ENCODE assay signal across 27 mouse cellular contexts in genomic region chr7:66257232-66257631, GRCm38 (mm10).
DNase-seq lines count a peak whose midpoint lies in the region; ATAC-seq and TF ChIP-seq lines count a peak whose summit lies in the region.
"Had no signal": no experiment of that assay in that cellular context is flagged by ENCODE, and none has a peak within 500 bp of the region (broad histone marks: within the 10 kb centered on the region; RNA-seq: fewer than 3 reads in every experiment).

No protein-coding gene starts in this region.

- 87% methylated on average over 5 of the region's 5 CpGs for WGBS in midbrain, embryonic 11.5 days
- WGBS in midbrain, embryonic 15.5 days, result 91% methylated on average over 5 of the region's 5 CpGs
- 63% methylated on average over 5 of the region's 5 CpGs for WGBS in lung, postnatal 0 days

- no peak overlapping the region for H3K27ac ChIP-seq in gastrocnemius, adult 2 months
- no peak overlapping the region for H3K27ac ChIP-seq in midbrain, embryonic 11.5 days (ENCODE audit: low read depth, low read length)
- no peak overlapping the region for H3K27ac ChIP-seq in midbrain, embryonic 15.5 days
- peak overlapping the region; percentile 38; the same call in 1 of the 2 replicates for H3K27ac ChIP-seq in lung, postnatal 0 days (ENCODE audit: low read length)
- H3K27ac ChIP-seq: embryonic facial prominence, embryonic 10.5 days; forebrain, embryonic 12.5 days; heart, embryonic 13.5 days; limb, embryonic 12.5 days; liver, embryonic 15.5 days; neural tube, embryonic 15.5 days had no signal

- DNase-seq in gastrocnemius, adult 2 months, result peak; percentile 9
- DNase-seq in gastrocnemius, adult 18-20 months (ENCODE audit: low spot score), result no peak
- DNase-seq in kidney, postnatal 14 days, result peak; percentile 33
- DNase-seq in kidney, postnatal 10 days, result no peak
- peak; percentile 74 for DNase-seq in midbrain, embryonic 11.5 days (ENCODE audit: low spot score, missing footprints)
- peak; percentile 74 for DNase-seq in lung, postnatal 0 days (ENCODE audit: low spot score)
- DNase-seq in layer of hippocampus, postnatal 25 days (ENCODE audit: extremely low spot score in 1 of 2, low spot score in 1 of 2), result no peak
- DNase-seq: adrenal gland, postnatal 10 days; cerebellum, adult 9-10 months; heart, postnatal 36 days; kidney, postnatal 4 days; layer of hippocampus, adult 9-11 months; right cerebral cortex, postnatal 25 days; thymus, postnatal 14 days had no signal

- no peak overlapping the region for H3K4me3 ChIP-seq in gastrocnemius, adult 2 months
- H3K4me3 ChIP-seq in midbrain, embryonic 11.5 days (ENCODE audit: low read depth, low read length), result no peak overlapping the region
- H3K4me3 ChIP-seq in midbrain, embryonic 15.5 days, result no peak overlapping the region
- H3K4me3 ChIP-seq in lung, postnatal 0 days (ENCODE audit: low read depth, low read length), result no peak overlapping the region
- H3K4me3 ChIP-seq: embryonic facial prominence, embryonic 10.5 days; forebrain, embryonic 12.5 days; heart, embryonic 13.5 days; limb, embryonic 12.5 days; liver, embryonic 15.5 days; megakaryocyte, embryonic 14.5 days; neural tube, embryonic 15.5 days had no signal

- TF ChIP-seq CTCF in gastrocnemius, adult 2 months (IDR thresholded peaks at IDR 0.05), result no peak
- no peak for TF ChIP-seq CTCF in lung, postnatal 0 days (IDR thresholded peaks at IDR 0.05)

- no peaks in the 10 kb centered on the region for H3K9me3 ChIP-seq in midbrain, embryonic 11.5 days (ENCODE audit: control insufficient read depth, low read length)
- no peaks in the 10 kb centered on the region for H3K9me3 ChIP-seq in midbrain, embryonic 15.5 days
- no peaks in the 10 kb centered on the region for H3K9me3 ChIP-seq in lung, postnatal 0 days (ENCODE audit: low read length)
- H3K9me3 ChIP-seq: embryonic facial prominence, embryonic 10.5 days; forebrain, embryonic 12.5 days; heart, embryonic 13.5 days; limb, embryonic 12.5 days; liver, embryonic 15.5 days; megakaryocyte, embryonic 14.5 days; neural tube, embryonic 15.5 days had no signal

- no peaks in the 10 kb centered on the region for H3K36me3 ChIP-seq in midbrain, embryonic 11.5 days (ENCODE audit: control insufficient read depth, insufficient read depth, low read length)
- H3K36me3 ChIP-seq in midbrain, embryonic 15.5 days (replicated peaks), result no peaks in the 10 kb centered on the region
- H3K36me3 ChIP-seq in lung, postnatal 0 days (ENCODE audit: insufficient read depth, low read length), result peaks cover 14% of the 10 kb centered on the region; the same call in 1 of the 2 replicates
- H3K36me3 ChIP-seq: forebrain, embryonic 12.5 days; neural tube, embryonic 15.5 days had no signal

- intact Hi-C loops in gastrocnemius, adult 2 months (cut with DNase I), result no loop called here

- H3K4me1 ChIP-seq in midbrain, embryonic 11.5 days (ENCODE audit: control insufficient read depth, insufficient read depth, low read length), result no peaks in the 10 kb centered on the region
- H3K4me1 ChIP-seq in midbrain, embryonic 15.5 days, result 0 out of 2 replicates have a peak, but pooled peaks cover 6% of the 10 kb centered on the region
- H3K4me1 ChIP-seq in lung, postnatal 0 days (ENCODE audit: insufficient read depth, low read depth, low read length), result no peaks in the 10 kb centered on the region
- H3K4me1 ChIP-seq: embryonic facial prominence, embryonic 10.5 days had no signal

- no peak overlapping the region for H3K9ac ChIP-seq in midbrain, embryonic 11.5 days (ENCODE audit: low read length)
- H3K9ac ChIP-seq in midbrain, embryonic 15.5 days, result no peak overlapping the region
- no peak overlapping the region for H3K9ac ChIP-seq in lung, postnatal 0 days (replicated peaks; ENCODE audit: low read depth)
- H3K9ac ChIP-seq: forebrain, embryonic 12.5 days; heart, embryonic 13.5 days; limb, embryonic 12.5 days; liver, embryonic 15.5 days; neural tube, embryonic 15.5 days had no signal

- TF ChIP-seq EP300 in lung, postnatal 0 days (IDR thresholded peaks at IDR 0.05), result no peak

- H3K4me2 ChIP-seq in midbrain, embryonic 11.5 days, result no peak overlapping the region
- no peak overlapping the region for H3K4me2 ChIP-seq in midbrain, embryonic 15.5 days
- H3K4me2 ChIP-seq in lung, postnatal 0 days (replicated peaks; ENCODE audit: low read depth, low read length), result no peak overlapping the region
- H3K4me2 ChIP-seq: forebrain, embryonic 12.5 days; heart, embryonic 13.5 days; limb, embryonic 12.5 days; liver, embryonic 15.5 days; neural tube, embryonic 15.5 days had no signal

- H3K27me3 ChIP-seq in midbrain, embryonic 11.5 days (ENCODE audit: control insufficient read depth, insufficient read depth, low read length), result no peaks in the 10 kb centered on the region
- no peaks in the 10 kb centered on the region for H3K27me3 ChIP-seq in midbrain, embryonic 15.5 days (replicated peaks)
- H3K27me3 ChIP-seq in lung, postnatal 0 days (replicated peaks; ENCODE audit: insufficient read depth, low read length), result no peaks in the 10 kb centered on the region
- H3K27me3 ChIP-seq: forebrain, embryonic 12.5 days; heart, embryonic 13.5 days; limb, embryonic 12.5 days; liver, embryonic 15.5 days; megakaryocyte, embryonic 14.5 days; neural tube, embryonic 15.5 days; Patski had no signal

- no peak for ATAC-seq in midbrain, embryonic 11.5 days (ENCODE audit: low FRiP score)
- no peak for ATAC-seq in midbrain, embryonic 15.5 days (replicated peaks)
- peak; percentile 40 for ATAC-seq in lung, postnatal 0 days
- ATAC-seq: CD4-positive, CD25-positive, alpha-beta regulatory T cell, adult 4 months; hindbrain, embryonic 16.5 days; intestine, embryonic 16.5 days; midbrain, embryonic 16.5 days; Patski had no signal

Comparison
In these comparisons a context has a peak if more than half of its experiments do, and no peak if none do; other contexts are left out.
1. DNase-seq: peak in gastrocnemius, adult 2 months (single experiment), kidney, postnatal 14 days (single experiment), midbrain, embryonic 11.5 days (single experiment) and lung, postnatal 0 days (single experiment); none in gastrocnemius, adult 18-20 months (single experiment), kidney, postnatal 10 days (single experiment) and layer of hippocampus, postnatal 25 days (0 of 2).